Mouse (Mus musculus) A20 (cell line): ENCODE results near the gene Gas7.

Experiments
- DNase-seq: peaks from one replicate; pipeline ENCODE4 v3.0.0-alpha.2; 2011; ENCODE audit warnings: low read depth, low spot score

The Gas7 gene

GRCm38 (mm10) chr11:67533151-67533550 lies 77.9 kb downstream of the Gas7 start:
- DNase-seq: no peak

GRCm38 (mm10) chr11:67535703-67536102 lies 80.5 kb downstream of the Gas7 start:
- DNase-seq: no peak

DNA sequence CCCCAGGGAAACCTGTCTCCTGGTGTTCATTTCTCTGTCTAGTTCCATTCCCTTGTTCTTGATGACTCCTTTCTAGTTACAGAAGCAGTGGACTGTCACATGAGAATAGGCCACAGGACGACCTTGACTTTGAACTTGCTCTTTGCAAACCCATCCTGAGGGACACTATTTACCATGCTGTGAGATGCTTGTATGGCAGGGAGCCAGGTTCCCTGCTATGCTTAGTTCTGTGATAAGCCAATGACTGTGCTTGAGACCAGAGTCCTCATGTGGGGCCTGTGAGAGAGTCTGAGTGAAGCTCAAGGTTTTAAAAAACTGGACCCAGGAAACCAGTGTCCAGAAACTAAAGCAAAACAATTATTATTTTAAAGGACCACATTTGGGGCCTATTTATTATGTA lies 81.2 kb downstream of the Gas7 start:
- no peak for DNase-seq

GRCm38 (mm10) chr11:67537353-67537752 lies 82.1 kb downstream of the Gas7 start:
- DNase-seq: peak; percentile 31

GRCm38 (mm10) chr11:67538557-67538956 lies 83.3 kb downstream of the Gas7 start:
- no peak for DNase-seq

DNA sequence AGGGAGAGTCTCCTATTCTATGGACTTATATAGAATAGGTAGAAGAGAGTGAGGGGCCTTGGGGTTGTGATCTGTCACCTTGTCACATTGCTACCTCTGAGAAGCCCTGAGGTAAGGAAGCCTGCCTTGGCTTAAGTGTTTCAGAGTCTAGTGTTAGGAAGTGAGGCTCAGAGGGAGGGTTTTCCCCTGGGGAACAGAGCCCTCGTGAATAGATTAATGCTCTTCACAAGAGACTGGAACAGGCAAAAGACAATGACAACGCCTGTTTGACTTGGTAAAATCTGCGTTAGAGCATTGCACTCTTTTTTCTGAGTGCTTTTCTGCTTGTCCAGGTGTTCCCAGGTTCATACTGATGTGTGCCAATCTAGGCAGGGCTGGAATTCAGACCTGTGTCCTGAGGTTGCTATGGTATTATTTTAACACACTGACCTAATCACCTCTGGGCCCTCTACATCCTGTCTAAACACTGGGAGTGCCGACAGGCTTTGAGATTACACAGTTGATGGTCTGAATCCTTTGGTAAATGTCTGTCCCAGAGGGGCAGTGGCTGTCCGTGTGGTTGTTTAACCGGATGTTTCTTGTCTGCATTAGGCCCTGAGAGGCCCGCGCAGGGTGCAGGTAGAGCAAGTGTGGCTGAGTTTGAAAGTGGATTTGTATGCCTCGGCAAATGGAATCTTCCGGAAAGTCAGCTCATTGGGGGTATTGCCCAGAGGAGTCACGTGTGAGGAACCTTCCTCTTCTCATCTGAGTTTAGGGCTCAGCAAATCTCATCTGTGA lies 89.6 kb downstream of the Gas7 start:
- DNase-seq: no peak

DNA sequence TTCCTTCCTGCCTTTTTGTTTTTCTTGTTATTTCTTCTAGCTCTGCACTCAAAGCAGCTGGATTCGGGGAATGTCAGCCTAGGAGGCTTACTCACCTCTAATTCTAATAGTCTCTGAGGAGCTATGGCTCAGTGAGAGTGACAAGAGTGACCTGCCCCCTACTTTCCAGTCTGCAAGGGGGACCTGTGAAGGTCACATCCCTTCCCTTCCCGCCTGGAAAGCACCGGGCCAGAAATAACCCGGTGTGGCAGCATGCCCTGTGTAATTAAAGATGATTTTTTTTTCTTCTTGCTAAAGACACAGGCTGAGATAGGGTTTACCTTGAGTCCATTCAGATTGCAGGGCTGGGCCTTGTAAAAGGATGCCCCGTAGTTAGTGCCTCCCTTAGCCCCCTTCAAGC lies 91.3 kb downstream of the Gas7 start:
- DNase-seq: no peak

GRCm38 (mm10) chr11:67549306-67549705 lies 94.1 kb downstream of the Gas7 start:
- no peak for DNase-seq

DNA sequence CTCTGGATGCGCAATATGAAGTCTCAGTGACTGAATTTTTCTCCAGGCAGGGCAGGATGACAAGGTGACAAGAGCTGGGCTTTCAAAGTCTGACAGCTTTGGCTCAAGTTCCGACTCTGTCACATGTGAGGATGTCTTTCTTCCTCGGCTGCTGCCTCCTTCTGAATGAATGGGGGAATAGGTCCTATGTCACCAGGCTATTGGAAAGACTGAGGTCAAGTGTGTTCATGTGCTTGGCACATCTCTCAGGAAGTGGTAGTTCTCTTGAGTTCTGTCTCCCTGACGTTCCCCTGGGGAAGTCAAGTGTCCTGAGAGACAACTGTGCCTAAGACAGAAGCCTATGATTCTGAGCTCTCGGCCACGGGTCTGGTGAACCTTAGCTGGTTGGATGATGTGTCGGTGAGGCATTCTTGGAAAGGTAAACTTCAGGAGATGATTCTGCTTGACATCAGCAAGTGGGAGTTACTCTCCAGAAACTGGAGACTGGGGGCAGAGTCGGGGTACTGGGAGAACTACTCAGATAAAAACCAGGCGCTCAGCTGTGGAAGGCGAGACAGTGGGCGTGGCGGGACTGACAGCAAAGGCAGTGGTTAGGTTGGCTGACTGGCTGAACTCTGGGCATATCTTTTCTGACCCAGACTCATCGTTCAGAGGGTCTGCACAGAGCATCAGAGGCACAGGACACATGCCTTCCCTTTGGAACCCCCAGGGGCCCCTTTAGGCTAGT lies 94.7 kb downstream of the Gas7 start:
- no peak for DNase-seq

DNA sequence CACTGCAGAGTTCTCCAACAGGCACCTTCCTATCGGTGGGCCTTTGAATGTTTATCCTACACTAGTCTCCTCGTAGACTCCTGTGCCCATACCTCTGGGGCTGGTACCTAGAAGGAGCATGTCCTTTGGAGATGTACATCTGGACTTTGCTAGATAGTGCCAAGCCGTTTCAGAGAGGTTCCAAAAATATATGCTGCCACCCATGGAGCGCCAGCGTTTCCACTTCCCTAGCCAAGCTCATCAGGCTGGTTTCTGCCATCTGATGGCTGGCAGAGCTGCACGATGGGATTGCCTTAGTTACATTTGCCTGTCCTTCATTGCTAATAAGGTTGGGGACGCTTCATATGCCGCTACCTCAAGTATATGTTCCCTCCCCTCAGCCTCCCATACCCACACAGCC lies 97.2 kb downstream of the Gas7 start:
- no peak for DNase-seq

- DNase-seq: no peak
These were observed 99.0 kb downstream of the Gas7 start for GRCm38 (mm10) chr11:67554276-67554675.

DNA sequence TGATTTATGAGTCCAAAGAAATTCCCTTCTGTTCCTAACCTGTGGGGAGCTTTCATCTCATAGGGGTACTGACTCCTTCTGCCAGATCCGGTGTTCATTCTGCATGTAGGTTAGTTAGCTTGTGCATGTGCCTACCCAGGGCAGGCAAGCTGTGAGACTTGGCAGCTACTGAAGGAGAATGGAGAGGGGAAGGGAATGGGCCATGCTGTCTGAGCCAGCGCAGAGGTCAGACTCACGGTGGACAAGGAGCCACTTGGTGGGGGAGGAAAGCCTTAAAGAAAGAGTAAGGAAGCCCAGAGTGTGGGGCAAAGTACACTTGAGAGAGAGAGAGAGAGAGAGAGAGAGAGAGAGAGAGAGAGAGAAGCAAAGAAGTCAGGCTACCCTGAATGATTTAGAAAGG lies 101.1 kb downstream of the Gas7 start:
- DNase-seq: no peak

DNA sequence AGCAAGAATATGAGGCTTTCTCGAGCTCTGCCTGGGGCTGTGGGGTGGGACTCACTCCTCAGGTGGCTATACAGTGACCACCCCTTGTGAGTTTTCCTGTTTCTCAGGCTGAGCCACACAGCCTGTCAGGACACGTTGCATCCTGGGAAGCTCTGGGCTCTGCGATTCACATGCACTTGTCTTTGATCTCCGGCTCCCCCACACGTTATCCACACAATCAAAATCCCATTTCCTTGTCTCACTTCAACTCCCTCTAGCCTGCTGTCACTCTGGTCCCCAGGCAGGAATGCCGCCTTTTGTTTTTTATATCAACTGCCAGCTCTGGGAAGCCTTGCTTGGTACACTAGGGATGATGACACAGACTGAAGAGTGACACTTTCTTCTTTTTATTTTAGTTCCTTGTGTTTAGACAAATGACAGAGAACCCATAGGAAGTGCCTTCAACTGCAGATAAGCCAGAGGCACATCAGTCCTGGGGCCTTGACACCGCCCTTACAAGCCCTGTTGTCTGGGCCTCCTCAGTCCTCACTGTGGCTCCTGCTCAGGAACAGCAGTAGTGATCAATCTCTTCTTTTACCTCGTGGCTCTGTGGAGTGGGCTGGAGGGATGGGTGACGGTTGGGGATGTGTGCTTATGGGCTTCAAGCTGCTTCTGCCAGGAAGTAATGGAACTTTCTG lies 103.7 kb downstream of the Gas7 start:
- DNase-seq: no peak

DNA sequence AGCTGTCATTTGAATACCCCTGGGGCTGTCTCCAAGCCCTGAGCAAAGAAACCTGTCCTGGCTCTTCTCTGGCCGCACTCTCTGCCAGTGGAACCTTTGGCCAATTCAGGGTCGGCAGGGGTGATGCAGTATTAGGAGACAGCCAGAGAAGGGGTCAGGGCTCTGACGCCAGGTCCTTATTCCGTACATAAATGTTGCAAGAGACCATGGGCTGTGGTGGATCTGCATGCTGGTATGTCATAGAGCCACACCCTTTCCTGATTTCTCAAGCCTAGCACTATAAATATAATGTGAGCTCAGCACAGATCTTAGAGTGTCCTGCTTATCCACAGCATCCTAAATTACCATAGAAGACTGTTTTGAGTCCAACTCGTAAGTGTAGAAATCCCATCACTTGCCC lies 104.3 kb downstream of the Gas7 start:
- DNase-seq: no peak

DNA sequence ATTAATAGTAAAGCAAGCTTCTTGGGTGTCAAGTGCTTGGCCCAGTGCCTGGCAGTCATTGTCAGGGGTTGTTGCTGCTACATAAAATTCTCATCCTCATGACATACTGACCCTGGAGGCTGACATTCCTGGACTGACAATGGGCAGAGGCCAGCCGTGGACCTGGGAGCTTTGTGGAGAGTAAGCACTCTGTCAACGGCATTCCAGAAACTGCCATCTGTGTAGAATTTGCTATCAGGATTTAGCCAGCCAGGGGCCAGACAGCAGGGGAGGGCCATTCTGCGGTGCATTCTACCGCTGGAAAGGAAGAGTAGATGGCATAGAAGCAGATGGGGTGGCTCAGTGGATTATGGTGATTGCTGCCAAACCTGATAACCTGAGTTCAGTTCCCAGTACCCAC lies 106.4 kb downstream of the Gas7 start:
- DNase-seq: no peak

DNA sequence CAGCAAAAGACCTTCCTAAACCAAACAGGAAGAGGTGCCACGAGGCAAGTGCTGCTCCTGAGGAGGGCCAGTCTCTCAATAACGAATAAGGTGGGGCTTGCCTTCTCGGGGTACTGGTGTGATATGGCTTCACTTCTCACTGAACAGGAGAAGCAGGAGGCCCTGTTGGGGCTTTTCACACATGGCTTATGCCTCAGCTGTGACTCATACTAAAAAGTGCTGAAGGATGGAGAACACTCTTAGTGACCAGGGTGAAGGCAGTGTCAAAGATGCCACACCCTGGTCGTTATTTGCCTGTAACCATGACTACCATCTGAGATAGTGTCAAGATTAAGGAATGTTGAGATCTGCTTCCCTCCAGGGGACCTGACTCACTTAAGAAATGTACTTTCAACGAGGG lies 107.9 kb downstream of the Gas7 start:
- DNase-seq: no peak

GRCm38 (mm10) chr11:67564003-67564637 lies 108.9 kb downstream of the Gas7 start:
- peak; percentile 53 for DNase-seq

GRCm38 (mm10) chr11:67565512-67565911 lies 110.3 kb downstream of the Gas7 start:
- DNase-seq: no peak

DNA sequence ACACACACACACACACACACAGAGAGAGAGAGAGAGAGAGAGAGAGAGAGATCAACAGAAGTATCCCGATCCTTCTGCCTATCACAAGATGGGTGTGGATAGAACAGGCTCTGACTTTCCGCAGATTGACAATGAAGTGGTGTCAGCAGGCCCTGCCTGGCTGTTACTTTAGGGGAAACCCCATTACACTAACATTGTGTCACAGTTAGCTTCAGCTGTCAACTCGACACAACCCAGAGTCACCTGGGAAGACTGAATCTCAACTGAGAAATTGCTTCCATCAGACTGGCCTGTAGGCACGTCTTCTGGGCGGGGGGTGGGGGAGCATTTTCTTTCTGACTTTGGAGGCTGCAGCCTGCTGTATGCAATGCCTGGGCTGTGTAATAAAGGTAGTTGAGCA lies 111.5 kb downstream of the Gas7 start:
- DNase-seq: no peak

GRCm38 (mm10) chr11:67567184-67567583 lies 111.9 kb downstream of the Gas7 start:
- DNase-seq: no peak

GRCm38 (mm10) chr11:67567991-67568390 lies 112.8 kb downstream of the Gas7 start:
- DNase-seq: no peak

- DNase-seq: no peak
These were observed 113.6 kb downstream of the Gas7 start for GRCm38 (mm10) chr11:67568815-67569214.
